Mouse (Mus musculus): ENCODE results near the gene Ahsa2. TPM values are rescaled to one million over a fixed set of nuclear protein-coding genes. Genes with fewer than 3 reads are reported as not detected.

Gene Ahsa2
- polyA plus RNA-seq (2014; fragmentation: Illumina TruSeq; extraction: RNeasy Lipid Tissue Mini Kit (QIAGEN cat#74804); ENCODE audit: low read depth, low replicate concordance): 115 TPM

GRCm38 (mm10) chr11:23497718-23498509 is at the start of gene Ahsa2:
TSS of gene Ahsa2 (minus strand) at chr11:23498030.

GRCm38 (mm10) chr11:23520473-23521205 is 22.8 kb upstream of the Ahsa2 start, which contains the start of gene 1700093K21Rik:
TSS of gene 1700093K21Rik (minus strand) at chr11:23521155.

Other genes with a start within 250 kb of the Ahsa2 start
- gene Xpo1, start 242.0 kb downstream of the Ahsa2 start, polyA plus RNA-seq (2014; fragmentation: Illumina TruSeq; extraction: RNeasy Lipid Tissue Mini Kit (QIAGEN cat#74804); ENCODE audit: low read depth, low replicate concordance): 279 TPM
- gene Usp34, start 191.1 kb downstream of the Ahsa2 start, polyA plus RNA-seq (2014; fragmentation: Illumina TruSeq; extraction: RNeasy Lipid Tissue Mini Kit (QIAGEN cat#74804); ENCODE audit: low read depth, low replicate concordance): 200 TPM
- not detected for gene 1700093K21Rik, start 23.1 kb upstream of the Ahsa2 start, polyA plus RNA-seq (2014; fragmentation: Illumina TruSeq; extraction: RNeasy Lipid Tissue Mini Kit (QIAGEN cat#74804); ENCODE audit: low read depth, low replicate concordance)
- gene 0610010F05Rik, start 135.6 kb upstream of the Ahsa2 start, polyA plus RNA-seq (2014; fragmentation: Illumina TruSeq; extraction: RNeasy Lipid Tissue Mini Kit (QIAGEN cat#74804); ENCODE audit: low read depth, low replicate concordance): 55.3 TPM
- gene Pus10, start 167.6 kb upstream of the Ahsa2 start, polyA plus RNA-seq (2014; fragmentation: Illumina TruSeq; extraction: RNeasy Lipid Tissue Mini Kit (QIAGEN cat#74804); ENCODE audit: low read depth, low replicate concordance): 31.8 TPM
- gene Pex13, start 167.9 kb upstream of the Ahsa2 start, polyA plus RNA-seq (2014; fragmentation: Illumina TruSeq; extraction: RNeasy Lipid Tissue Mini Kit (QIAGEN cat#74804); ENCODE audit: low read depth, low replicate concordance): 153 TPM

All from adrenal gland, adult 10 weeks (tissue).